Mouse (Mus musculus): ENCODE measurements around the gene Bdkrb2. TPM values are rescaled to one million over a fixed set of nuclear protein-coding genes. Genes with fewer than 3 reads are reported as not detected.

Bdkrb2 gene
- total RNA-seq, 2 experiments from 2014 or later: 1.2 to 2.2 TPM

DNA sequence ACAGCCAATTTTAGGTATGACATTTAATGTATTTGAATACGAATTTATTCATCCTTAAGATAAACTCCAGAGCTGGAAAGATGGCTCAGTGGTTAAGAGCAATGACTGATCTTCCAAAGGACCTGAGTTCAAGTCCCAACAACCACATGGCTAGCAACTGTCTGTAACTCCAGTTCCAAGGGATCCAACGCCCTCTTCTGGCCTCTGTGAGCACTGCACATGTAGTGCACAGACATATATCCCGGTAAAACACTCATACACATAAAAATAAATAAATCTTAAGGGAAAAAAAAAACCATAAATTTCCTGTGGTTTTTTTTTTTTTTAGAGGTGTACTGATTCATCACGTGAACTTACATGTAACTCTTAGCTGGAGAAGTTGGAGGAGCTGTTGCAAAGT, 74.5 kb downstream of the Bdkrb2 start:
- intact Hi-C loops (cut with DNase I): no loop called here
- DNase-seq: no peak

DNA sequence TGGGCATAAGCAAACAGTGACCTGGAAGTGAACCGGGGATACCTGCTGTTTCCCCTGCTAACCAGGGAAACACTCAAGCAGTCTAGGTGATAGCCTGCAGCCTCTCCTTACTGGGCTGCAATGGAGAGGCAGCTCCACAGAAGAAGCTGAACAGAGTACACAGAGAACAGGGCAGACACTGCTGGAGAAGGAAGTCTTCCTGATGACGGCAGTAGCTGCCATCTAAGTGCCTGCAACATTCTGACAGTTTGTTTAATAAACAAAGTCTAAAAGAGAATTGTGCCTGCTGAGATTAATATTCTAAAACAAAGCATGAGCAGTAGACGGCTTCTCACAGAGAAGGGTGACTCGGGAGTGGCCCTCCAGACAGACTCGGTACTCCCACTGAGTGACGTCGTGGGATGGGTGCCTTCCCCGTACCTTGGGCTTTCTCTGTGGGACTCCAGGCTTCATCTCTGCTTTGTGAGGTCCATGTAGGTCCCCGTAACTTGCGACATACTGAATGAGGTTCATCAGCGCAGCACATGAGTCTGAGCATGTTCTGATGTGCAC, 79.8 kb downstream of the Bdkrb2 start:
- intact Hi-C loops (cut with DNase I): no loop called here
- no peak for DNase-seq

Other genes starting within 250 kb of the Bdkrb2 start
- under 1 TPM in 1 of 2 experiments, not detected in 1; 0.07 TPM for gene Tunar, start 229.4 kb upstream of the Bdkrb2 start, total RNA-seq (2021)
- gene D430019H16Rik, start 109.4 kb upstream of the Bdkrb2 start, total RNA-seq (2021): 1 to 10 TPM in 1 of 2 experiments, under 1 TPM in 1; 0.62 to 1.0 TPM
- not detected for gene Bdkrb1, start 39.9 kb downstream of the Bdkrb2 start, total RNA-seq (2021)
- 10 to 100 TPM in 1 of 2 experiments, 1 to 10 TPM in 1; 7.7 to 11.1 TPM for gene Gskip, start 121.6 kb downstream of the Bdkrb2 start, total RNA-seq (2021)
- 10 to 100 TPM; 19.4 to 21.1 TPM for gene Atg2b, start 122.0 kb downstream of the Bdkrb2 start, total RNA-seq (2021)
- gene Ak7, start 142.8 kb downstream of the Bdkrb2 start, total RNA-seq (2021): not detected
- gene Papola, start 221.5 kb downstream of the Bdkrb2 start, total RNA-seq (2021): 100 to 1,000 TPM; 144 to 156 TPM

Data from heart, postnatal 10 days (tissue).